Mouse (Mus musculus) hematopoietic multipotent progenitor cell, adult 10-12 weeks (in vitro differentiated cells): ENCODE data around the gene Pdzk1ip1. TPM values are rescaled to one million over a fixed set of nuclear protein-coding genes. Genes with fewer than 3 reads are reported as not detected.

ENCODE experiments used
- polyA plus RNA-seq: library from polyadenylated mRNA; stranded (reverse); fragments of >175 nt; gene quantifications from 2 replicates; pipeline ENCODE4 v1.2.3, GENCODE M21; 2012; ENCODE audit warnings: low replicate concordance

Pdzk1ip1 gene
- 0.48 and 10.6 TPM in 2 replicates for polyA plus RNA-seq

GRCm38 (mm10) chr4:115088611-115089338 is at the start of gene Pdzk1ip1:
TSS of gene Pdzk1ip1 (plus strand) at chr4:115088708.

DNA sequence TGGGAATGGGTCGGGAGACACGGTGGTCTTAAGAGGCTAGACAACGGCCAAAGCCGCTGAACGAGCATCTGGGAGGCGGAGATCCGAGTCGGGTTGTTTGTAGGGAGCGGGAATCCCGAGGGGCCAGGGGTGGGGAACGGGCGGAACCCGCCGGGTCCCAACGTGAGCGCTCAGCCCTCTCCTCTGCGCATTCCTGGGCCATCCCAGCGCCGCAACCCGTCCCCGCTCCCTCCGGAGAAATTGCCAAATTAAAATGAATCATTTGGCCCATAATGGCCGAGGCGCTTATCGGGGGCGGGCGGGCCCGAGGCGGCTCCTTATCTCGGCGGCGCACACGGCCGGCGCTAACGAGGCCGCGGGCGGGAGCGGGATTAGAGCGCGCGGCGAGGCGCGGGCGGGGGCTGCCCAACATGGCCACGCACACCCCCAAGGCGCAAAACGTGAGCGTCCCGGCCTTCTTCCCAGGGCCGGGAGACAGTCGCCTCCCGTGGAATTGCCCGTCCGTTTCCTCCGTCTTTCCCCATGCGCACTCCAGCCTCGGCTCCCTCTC is 32.1 kb upstream of the Pdzk1ip1 start, which contains the start of gene Tal1:
TSS of gene Tal1 (plus strand) at position 56 of the 550 bp plus-strand sequence.

DNA sequence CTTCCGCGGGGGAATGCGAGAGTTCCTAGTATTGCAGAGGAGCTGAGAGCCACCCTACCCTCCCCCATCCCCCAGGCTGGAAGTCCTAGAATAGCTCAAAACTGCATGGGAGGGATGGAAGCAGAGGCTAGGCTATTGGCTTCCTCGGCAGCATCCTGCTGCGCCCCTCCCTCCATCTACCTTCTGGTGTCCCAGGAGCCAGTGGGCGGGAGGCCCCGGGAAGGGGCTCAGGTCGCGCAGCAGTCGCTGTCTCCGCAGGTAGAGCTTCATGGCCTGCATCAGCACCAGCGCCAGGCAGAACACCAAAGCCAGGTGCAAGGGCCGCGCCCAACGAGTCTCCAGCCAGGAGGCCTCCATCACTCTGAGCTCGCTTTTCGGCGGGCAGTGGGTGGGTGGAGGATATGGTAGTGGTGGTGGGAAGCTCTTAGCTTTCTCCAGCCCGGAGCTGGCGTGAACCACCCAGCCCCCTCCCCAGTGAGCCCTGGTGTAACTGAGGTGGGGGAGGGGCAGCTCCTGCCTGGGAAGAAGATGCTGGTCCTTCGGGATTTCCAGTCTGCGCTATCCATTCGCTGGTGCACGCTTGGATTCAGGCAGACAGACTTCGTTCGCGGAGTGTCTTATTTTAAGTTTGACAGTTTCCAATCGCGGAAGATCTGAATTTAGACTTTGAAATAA is 45.2 kb downstream of the Pdzk1ip1 start, which contains the start of gene Cyp4x1:
TSS of gene Cyp4x1 (minus strand) at position 661 of the 675 bp plus-strand sequence.

Other genes starting within 250 kb of the Pdzk1ip1 start
- gene Foxd2, start 179.8 kb upstream of the Pdzk1ip1 start, polyA plus RNA-seq = 3.1 and 11.6 TPM in 2 replicates
- not detected in 2 replicates for gene Foxe3, start 162.7 kb upstream of the Pdzk1ip1 start, polyA plus RNA-seq
- gene Cmpk1, start 101.5 kb upstream of the Pdzk1ip1 start, polyA plus RNA-seq = 35.5 and 44.7 TPM in 2 replicates
- gene Stil, start 88.5 kb upstream of the Pdzk1ip1 start, polyA plus RNA-seq = 0.07 and 0.99 TPM in 2 replicates
- gene Tal1, start 32.3 kb upstream of the Pdzk1ip1 start, polyA plus RNA-seq = 4.7 and 46.8 TPM in 2 replicates
- gene Cyp4x1, start 45.6 kb downstream of the Pdzk1ip1 start, polyA plus RNA-seq = not detected in 2 replicates
- not detected in 2 replicates for gene Cyp4a29, start 153.4 kb downstream of the Pdzk1ip1 start, polyA plus RNA-seq
- not detected in 2 replicates for gene Cyp4a12a, start 210.3 kb downstream of the Pdzk1ip1 start, polyA plus RNA-seq